Mouse (Mus musculus) embryo, embryonic 11.5 days (tissue): ENCODE measurements around the gene Sytl3.

ENCODE experiments used
- DNase-seq: peaks from one replicate; pipeline ENCODE4 v3.0.0-alpha.2; 2012; ENCODE audit warnings: low read depth, low spot score

Gene Sytl3

DNA sequence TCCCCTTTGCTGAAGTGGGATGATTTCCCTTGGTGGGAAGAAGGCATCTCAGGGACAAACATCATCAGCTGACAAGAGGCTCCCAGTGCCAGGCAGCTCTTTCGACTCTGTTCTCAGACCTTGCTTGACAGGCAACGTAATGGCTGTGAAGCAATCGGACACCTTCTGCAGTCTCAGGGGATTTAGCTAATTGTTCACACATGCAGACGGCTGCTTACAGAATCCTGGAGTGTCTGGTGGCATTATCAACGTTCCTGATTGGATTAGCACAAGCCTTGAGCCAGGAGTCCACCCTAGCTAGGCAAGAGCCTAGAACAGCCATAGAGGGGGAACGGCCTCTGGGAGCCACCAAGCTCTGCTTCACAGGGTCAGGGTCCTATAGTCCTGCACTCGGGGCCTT lies 93.5 kb downstream of the Sytl3 start:
- no peak for DNase-seq

DNA sequence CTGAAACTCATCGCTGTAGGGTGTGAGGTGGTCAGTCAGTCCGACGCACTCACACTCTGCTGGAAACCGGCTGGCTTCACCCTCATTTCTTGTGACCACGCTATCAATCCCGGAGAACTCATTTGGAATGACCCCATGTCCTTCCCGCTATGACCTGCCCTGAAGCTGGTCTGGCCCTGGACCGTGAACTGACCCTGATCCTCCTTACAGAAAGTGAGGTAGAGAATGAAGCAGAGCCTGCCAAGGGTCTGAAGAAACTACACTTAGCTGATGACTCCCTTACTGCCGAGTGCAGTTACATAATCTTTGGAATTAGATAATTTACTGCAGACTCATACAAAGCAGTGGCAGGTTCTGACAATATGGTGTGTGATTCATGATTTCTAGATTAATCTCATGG lies 96.3 kb downstream of the Sytl3 start:
- no peak for DNase-seq

DNA sequence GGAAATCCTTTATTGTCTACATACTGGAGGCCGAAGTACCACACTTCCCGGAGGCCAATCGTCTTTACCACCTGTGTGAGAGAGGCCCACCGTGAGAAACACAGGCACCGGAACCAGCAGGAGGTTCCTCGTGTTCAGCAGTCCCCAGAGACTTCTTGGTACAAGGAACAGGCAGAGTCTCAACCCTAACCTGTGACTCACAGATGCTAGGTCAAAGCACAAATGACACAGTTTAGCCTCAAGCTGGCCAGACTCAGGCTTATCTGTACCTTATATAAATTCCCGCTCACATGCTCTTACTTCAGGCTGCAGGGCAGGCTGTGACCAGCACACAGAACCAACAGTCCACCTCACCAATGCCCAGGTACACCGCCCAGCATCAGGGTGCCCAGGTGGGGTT lies 97.0 kb downstream of the Sytl3 start:
- DNase-seq, result no peak

DNA sequence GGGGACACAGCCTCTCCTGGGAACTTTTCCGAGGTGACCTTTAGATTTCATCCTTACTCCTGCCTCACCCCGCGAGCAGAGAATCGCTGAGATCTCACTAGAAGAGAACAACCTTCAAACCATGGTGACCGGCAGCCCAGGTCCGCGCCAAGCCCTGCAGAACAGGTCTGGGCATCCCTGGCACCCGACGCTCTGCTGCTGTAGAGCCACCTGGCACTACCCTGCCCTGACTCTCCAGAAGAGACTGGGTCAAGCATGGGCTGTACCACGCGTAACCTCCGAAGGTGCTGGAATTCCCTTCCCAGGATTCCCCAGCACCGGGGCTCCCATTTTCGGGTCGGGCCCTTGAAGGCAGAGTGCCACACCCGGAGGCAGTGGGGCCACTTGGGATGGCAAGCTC lies 99.0 kb downstream of the Sytl3 start:
- DNase-seq, result no peak

DNA sequence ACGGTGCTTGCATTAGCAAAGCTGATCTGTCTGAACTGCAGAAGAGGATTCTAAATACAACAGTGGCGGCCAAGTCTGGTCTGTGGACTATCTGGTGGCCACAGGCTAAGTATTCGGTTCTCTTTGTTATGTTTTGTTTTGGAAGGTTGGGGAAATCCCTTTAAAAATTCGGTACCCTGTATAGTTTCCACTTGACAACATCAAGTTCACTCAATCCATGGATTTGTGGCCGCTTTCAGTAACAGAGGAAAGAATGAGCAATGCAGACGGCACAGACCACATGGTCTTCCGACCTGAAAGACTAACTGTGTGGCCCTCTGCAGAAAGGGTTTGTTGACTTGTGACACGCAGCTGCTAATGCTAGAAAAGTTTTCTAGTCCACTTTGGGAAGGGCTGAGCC lies 100.0 kb downstream of the Sytl3 start:
- DNase-seq, result no peak

DNA sequence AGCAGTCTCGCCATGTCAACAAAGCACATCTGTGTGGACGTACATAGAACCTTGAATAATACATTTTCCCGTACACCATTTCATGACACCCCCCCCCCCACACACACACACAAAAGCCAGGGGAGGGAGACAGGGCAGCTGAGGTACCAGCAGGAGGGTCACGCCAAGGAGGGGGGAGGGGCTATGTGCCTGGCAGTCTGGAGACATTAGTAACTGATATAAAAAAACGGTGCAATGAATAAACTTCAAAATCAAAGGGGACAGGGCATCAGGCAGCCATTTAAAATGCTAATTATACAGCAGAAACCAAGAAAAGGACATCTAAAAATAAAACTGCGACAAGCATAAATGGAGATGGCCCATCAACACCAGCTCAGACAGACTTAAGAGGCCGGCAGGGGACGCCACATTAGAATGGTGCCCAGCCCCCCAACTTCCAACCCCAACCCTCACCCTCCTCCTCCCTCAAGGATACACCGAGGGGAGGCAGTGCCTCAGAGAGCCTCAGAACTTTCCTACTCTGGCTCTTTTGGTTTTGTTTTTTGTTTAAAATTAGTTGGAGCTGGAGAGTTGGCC lies 100.9 kb downstream of the Sytl3 start:
- no peak for DNase-seq

DNA sequence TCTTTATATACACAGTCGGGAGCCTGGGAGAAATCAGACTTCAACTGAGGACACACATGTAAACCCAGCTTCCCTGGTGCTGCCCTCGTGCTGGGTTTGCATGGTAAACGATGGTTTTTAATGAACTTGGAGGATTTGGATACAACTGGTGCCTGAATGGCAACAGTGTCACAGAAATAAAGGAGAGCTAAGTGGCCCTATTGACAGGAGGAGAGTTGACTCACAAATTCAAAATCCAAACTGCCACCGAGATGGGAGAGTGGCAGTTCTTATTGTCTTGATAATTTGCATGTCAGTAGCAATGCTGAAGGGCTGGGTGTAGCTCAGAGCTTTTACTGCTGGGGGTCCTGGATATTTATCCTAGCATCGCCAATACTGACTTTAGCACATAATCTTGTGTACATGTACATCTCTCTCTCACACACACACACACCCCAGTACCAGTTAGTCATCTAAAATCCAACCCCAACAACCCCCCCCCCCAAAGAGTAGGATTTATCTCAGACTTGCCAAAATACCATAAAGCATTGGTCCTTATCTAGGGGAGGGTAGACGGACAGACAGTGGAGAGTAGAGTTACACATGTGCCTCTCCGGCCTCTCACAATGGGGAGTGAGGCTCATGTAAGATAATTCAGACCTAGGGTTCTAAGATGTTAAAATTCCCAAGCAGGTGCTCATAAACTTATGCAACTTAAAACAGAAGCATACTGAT lies 104.8 kb downstream of the Sytl3 start:
- DNase-seq, result no peak

DNA sequence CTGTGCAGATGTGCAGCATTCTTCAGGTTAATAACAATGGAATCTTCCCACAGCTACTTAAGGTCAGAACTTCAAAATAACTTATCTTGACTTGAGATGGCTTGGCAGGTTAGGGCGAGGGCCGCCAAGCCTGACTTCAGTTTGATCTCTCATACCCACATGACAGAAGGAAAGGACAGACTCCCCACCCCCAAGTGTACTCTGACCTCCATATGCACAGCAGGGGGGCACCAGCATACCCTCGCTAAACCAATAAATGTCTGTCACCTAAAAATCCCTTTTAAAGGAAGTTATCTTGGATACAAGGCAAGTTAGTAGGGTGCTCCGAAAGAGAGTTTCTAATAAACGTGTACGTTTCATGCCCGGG lies 105.3 kb downstream of the Sytl3 start:
- DNase-seq, result no peak

DNA sequence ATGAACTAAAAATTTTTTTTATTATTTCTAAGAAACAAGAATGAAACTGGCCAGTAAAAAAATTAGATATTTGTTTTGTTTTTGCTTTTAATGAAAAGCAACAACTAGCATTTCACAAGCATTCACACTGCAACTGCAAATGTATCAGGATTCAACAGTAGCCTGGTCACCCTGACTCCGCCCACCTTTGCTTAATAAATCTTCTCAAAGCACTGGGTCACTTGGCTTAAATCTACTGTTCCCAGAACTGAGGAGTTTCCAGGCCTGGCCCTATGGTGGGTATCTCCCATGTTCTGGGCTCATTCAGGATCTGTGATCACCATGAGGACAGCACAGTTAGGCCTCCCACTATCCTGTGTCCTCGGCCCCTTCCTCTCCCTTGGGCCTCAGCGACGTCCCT lies 105.8 kb downstream of the Sytl3 start:
- DNase-seq, result no peak

DNA sequence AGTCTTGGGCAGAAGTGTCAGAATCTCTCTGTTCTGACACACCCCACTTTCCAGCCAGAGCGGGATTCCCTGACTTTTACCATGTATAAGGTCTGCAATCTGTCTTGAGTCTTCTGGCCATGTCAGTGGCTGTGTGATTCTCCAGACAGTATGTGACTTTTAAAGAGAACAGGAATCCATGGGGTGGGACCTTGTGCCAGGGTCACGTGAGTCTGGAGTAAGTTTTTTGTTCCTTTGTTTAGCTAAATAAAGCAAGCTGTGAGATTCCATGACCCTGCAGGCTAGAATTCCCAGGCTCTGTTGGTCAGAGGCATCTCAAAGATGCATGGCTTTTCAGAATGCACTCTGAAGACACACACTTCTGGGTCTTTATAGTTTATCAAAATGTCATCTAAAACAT lies 107.0 kb downstream of the Sytl3 start:
- DNase-seq, result no peak

DNA sequence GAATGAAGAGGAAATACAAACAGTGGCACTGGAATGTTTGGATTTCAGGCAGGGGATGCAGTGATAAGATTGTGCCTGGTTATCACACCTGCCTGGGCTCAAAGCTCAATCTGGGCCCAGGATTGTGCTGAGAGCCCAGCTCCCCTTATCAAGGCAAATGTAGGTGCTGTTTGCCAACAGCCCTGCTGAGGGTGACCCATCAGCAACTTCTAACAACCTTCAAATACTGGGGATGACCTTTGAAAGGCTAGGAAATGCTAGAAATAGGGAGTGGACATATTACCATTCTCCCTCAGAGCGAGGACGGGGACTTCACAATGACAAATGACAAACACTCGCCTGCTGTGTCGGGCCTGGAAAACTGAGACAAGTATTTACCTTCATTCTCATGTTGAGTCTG lies 107.9 kb downstream of the Sytl3 start:
- no peak for DNase-seq

DNA sequence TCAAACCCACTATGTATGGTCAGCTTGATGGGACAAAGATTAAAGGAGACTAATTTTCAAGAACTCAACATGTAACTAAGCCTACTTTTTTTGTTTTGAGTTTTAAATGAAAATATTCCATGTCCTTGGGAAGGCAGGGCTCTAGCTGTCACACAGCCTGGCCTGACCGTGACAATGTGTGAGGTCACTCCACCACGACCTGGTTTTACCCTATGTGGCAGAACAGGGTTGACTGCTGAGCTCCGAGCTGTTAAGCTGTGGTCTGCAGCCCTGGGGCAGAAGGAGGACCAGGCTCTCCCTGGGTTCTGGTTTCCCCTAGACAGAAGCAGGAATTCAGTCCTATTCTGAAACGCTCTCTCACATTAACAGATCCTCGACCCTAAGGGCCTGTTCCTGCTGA lies 108.9 kb downstream of the Sytl3 start:
- DNase-seq, result no peak

DNA sequence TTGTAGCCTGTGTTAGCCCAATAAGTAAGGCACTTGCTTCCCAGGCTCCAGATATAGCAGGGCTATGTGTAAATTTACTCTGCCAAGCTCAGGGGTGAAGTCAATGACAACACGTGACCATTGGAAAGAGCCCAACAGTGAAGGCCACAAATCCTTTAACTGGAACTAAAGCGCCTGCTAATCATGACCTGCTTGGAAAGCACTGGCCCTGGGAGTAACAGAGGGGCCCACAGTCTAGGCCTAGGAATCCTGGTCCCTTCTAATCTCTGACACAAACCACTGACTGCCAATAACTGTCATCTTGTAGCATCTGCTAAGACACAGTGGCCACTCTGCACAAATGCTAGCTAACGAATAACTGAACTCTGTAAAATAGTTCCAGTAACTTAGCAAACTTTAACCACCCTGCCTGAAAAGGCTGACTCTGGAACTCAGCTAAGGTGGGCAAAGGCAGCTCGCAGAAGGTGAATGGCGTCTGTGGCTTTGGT lies 109.5 kb downstream of the Sytl3 start:
- DNase-seq, result no peak

DNA sequence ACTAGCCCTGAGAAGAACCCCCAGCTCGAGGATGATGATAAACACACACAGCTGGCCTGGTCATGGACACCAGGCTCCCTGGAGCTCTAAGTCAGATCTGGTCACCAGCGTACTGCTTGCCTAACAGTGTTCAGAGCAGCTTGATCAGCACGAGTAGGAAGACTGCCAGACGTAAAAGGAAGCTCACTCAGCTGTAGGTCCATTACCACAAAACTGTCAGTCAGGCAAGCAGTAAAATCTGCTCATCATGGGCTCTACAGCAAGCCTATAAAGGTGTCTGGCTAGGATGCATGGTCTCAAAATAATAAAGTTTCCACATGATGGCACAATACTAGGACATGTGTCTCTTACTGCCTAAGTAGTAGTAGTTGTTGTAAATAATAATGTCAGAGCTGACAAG lies 110.7 kb downstream of the Sytl3 start:
- DNase-seq, result no peak

DNA sequence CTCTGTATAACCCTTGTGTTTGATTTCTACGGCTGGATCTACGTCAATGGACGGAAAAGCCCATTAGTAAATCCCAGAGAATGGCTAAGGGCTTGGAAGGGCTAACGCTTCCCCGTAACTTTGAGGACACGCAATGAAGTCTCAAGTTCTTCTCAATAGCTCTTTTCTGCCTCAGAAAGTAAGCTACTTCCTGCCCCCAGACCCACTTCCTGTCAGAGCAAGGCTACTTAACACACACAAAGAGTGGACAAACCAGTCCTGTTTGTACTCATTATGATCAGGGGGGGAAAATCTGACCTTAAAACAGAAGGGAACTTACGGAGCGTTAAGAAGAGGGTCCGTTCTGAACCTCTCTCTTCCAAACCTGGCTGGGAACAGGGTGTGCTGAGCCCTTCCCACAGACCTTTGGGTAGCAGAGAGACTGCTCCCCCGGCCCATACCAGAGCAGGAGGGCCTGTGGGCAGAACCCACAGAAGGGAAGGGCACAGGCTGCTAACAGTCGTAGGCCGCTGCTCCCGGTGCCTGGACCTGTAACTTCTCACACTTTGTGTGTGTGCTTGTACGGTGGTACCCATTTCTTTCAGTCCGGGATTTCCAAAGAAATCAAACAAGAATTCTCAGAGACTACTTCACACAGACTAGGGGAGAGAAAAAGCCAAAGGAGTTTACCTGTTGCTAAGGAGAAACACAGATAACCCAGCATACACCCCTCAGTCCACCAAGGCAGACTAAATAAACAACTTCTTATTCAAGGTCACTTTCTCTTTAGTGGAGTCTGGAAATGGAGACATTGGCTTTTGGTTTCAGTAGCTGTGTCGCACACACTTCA lies 113.0 kb downstream of the Sytl3 start:
- DNase-seq, result no peak

DNA sequence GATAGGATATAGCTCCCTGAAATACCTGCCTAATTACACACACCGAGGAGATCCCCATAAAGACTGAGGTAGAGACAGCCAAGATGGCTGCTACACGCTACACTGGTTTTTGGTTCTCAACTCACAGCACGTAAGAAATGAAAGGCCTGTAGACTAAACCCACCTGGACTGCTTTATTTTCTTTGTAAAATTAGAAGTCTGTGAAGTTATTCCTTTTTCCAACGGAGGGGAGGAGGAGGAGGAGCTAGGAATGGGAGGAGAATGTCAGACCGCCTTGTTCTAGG lies 113.5 kb downstream of the Sytl3 start:
- DNase-seq, result no peak

DNA sequence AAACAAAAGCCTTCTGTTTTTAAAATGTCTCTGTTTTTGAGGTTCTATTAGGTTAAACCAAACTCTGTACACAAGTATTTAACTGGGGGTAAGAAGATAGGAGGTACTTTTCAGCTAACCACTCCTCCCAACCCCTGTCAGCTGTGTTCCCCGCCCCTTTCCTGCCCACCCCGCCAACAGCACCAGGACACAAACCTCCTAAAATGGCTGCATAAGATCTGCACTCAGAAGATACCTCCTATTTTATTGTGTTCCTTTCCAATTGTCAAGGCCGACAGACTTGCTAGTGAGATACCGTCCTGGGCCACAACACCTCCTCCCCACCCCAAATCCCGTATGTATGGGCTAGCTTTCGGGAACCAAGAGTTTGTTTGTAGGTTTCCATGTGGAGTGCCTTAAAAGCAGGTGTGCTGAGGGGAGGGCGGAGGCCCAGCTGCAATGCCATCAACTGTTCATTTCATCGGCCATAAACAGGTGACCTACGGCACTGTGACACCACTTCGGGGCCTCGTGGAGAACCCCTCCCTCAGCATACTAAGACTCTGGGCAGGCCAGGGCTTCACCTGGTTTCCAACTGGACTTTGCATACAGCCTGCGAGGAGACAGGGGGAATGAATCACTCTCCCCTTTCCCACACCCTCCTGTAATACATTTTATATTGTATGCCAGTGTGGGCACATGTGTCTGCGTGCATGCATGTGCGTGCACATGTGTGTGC lies 114.5 kb downstream of the Sytl3 start:
- no peak for DNase-seq

DNA sequence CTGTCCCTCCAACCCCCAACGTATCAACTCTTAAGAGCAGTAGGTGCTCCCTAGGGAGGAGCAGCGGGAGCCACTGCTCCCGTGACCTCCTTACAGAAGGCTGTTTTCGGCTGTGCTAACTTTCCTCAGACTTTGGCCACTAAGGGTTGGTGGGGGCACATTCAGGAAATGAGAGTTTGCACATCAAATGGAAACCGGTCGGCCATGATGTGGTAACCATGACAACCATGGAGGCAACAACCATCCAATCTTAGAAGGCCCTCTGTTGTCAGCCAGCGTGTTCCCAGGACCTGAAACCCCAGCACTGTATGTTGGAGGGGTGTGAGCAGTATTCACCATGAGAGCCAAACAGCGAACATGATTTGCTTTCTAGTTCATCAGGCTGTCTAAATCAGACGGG lies 116.3 kb downstream of the Sytl3 start:
- no peak for DNase-seq

DNA sequence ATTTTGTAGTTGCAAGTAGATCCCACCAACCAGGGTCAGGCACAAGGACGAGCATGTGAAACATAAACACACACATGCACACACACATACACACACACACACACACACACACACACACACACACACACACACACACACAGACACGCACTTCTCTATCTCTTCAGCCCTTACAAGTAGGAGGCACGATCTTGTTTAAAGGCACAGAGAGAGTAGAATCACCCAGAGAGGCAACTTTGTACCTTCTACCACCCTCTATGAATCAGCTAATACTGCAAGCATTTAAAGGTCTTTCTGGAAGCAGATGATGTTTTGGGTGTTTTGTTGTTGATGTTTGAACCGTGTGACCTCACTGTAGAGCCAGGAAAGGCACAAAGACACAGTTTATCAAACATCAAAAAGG lies 116.8 kb downstream of the Sytl3 start:
- no peak for DNase-seq

DNA sequence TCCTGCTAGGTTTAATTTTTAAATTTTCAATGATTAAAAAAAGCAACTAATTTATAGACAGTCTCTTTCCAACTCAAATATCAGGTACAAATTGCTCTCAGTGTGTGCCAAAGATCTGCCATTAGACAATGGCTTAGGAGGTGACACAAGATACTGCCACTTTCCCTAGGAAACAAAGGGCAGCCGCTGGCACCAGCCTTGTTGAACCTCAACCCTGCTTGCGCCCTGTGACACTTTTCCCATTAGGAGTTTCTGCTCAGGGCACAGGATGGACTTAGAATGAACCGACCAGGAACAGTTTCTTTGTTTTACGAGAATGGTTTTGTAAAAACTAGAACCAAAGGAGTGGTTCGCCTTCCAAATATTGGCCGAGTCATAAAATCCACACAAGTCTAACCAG lies 117.2 kb downstream of the Sytl3 start:
- DNase-seq, result no peak

DNA sequence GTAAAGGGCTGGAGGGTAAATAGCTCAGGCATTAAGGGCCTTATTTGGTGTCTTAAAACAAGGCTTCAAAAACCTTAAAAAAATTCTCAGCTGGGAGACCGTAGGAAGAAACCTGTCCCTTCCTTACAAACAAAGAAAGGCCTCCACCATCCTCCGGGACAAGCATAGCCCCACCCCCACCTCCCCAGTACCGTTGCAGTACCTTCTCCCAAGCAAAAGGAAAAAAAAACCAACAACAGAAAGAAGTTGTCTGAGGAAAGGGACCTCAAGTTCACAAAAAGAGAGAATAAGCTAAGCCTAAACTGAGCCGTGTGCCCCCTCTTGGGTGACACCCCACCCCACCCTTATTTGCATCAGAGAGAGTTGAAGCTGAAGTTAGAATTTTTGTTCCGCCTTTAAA lies 117.7 kb downstream of the Sytl3 start:
- DNase-seq, result no peak

DNA sequence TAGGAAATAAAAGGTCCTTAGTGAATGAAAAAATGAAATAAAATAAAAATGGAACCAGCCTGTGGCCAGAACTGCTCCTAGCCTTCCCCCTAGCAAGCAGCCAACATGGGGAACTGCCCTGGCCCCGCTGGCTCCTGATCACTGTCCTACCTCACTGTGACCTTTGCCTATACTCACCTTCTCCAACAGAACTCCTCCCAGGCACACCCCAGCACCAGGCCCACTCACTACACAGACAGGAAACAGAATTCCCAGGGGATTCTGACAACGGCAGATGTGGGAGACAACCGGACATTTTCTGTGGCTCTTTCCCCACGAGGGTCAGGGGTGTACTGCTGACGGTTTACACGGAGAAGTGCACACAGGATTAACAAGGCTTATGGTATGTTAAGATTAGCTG lies 118.2 kb downstream of the Sytl3 start:
- no peak for DNase-seq
